Mouse (Mus musculus) intestine, embryonic 14.5 days (tissue): ENCODE data around the gene Rhox11. TPM values are rescaled to one million over a fixed set of nuclear protein-coding genes. Genes with fewer than 3 reads are reported as not detected.

ENCODE experiments used
- ATAC-seq: fragments of 200-750 bp; cut with Nextera tagmentation; replicated peaks from 2 replicates; pipeline ENCODE4 v1.8.0; 2017; ENCODE audit warnings: low read depth, moderate number of reproducible peaks, moderate TSS enrichment, moderate library complexity; ENCODE audit not compliant: low FRiP score, low TSS enrichment
- DNase-seq: peaks from one replicate; pipeline ENCODE4 v3.0.0-alpha.2; 2018; ENCODE audit warnings: low spot score
- H3K27ac ChIP-seq: fragments of 300-500 bp; sonication (generic); 2 replicates; pipeline ENCODE4 v1.5.1; 2014; ENCODE audit warnings: low read depth, mild to moderate bottlenecking, control low read depth
- H3K27me3 ChIP-seq: fragments of 300-500 bp; sonication (generic); replicated peaks from 2 replicates; pipeline ENCODE4 v1.6.1; 2014; ENCODE audit warnings: low read length, control low read depth; ENCODE audit not compliant: control insufficient read depth, insufficient read depth
- H3K36me3 ChIP-seq: fragments of 300-500 bp; sonication (generic); 2 replicates; pipeline ENCODE4 v1.6.1; 2014; ENCODE audit warnings: low read length, control low read depth; ENCODE audit not compliant: control insufficient read depth, insufficient read depth
- H3K4me1 ChIP-seq: fragments of 300-500 bp; sonication (generic); replicated peaks from 2 replicates; pipeline ENCODE4 v1.6.1; 2014; ENCODE audit warnings: low read length, control low read depth, mixed read lengths; ENCODE audit not compliant: control insufficient read depth, insufficient read depth
- H3K4me2 ChIP-seq: fragments of 300-500 bp; sonication (generic); 2 replicates; pipeline ENCODE4 v1.6.1; 2014; ENCODE audit warnings: low read length
- H3K4me3 ChIP-seq: fragments of 300-500 bp; sonication (generic); 2 replicates; pipeline ENCODE4 v1.5.1; 2014; ENCODE audit warnings: low read depth, low read length, control low read depth, mixed read lengths
- H3K9ac ChIP-seq: fragments of 300-500 bp; sonication (generic); 2 replicates; pipeline ENCODE4 v1.6.1; 2014; ENCODE audit warnings: mild to moderate bottlenecking, low read length
- H3K9me3 ChIP-seq: fragments of 300-500 bp; sonication (generic); 2 replicates; pipeline ENCODE4 v1.6.1; 2016; ENCODE audit warnings: low read length, control low read depth; ENCODE audit not compliant: control insufficient read depth
- WGBS: fragments of 180-500 bp; shearing (Covaris S2); extraction: QIAGEN DNeasy Blood & Tissue Kit; methylation state at CpG from one replicate; pipeline ENCODE4 v1.1.7; 2014; 5-methylcytosine and 5-hydroxymethylcytosine counted together
- polyA plus RNA-seq: library from polyadenylated mRNA; unstranded; fragments of >200 nt; fragmentation: Nextera tagmentation; extraction: Ambion mirVana; gene quantifications from 2 replicates; pipeline ENCODE4 v1.2.1, GENCODE M21; 2014

The Rhox11 gene
- polyA plus RNA-seq, 1 experiment from 2014 or later: not detected

GRCm38 (mm10) chrX:38033841-38034240, 51.1 kb downstream of the Rhox11 start:
- 57% methylated on average over 2 of the region's 2 CpGs for WGBS
- H3K9ac ChIP-seq: no peak overlapping the region
- no peaks in the 10 kb centered on the region for H3K36me3 ChIP-seq
- no peaks in the 10 kb centered on the region for H3K9me3 ChIP-seq
- H3K27ac ChIP-seq: no peak overlapping the region
- DNase-seq (no peak), ATAC-seq (no peak)
- H3K27me3 ChIP-seq: no peaks in the 10 kb centered on the region
- H3K4me3 ChIP-seq: no peak overlapping the region
- no peak overlapping the region for H3K4me2 ChIP-seq
- no peaks in the 10 kb centered on the region for H3K4me1 ChIP-seq

Other genes starting within 250 kb of the Rhox11 start
- not detected in 2 replicates for gene Rhox8, start 206.2 kb downstream of the Rhox11 start, polyA plus RNA-seq
- not detected in 2 replicates for gene Rhox7b, start 187.9 kb downstream of the Rhox11 start, polyA plus RNA-seq
- not detected in 2 replicates for gene Rhox9, start 183.4 kb downstream of the Rhox11 start, polyA plus RNA-seq
- not detected in 2 replicates for gene Btg1-ps1, start 66.3 kb downstream of the Rhox11 start, polyA plus RNA-seq
- gene Btg1-ps2, start 42.0 kb downstream of the Rhox11 start, polyA plus RNA-seq: not detected in 2 replicates
- gene Rhox10, start 18.7 kb downstream of the Rhox11 start, polyA plus RNA-seq: not detected in 2 replicates
- gene Rhox12, start 25.8 kb upstream of the Rhox11 start, polyA plus RNA-seq: not detected in 2 replicates
- gene Rhox13, start 36.1 kb upstream of the Rhox11 start, polyA plus RNA-seq: not detected in 2 replicates
- gene Zbtb33, start 104.7 kb upstream of the Rhox11 start, polyA plus RNA-seq: 5.1 and 6.2 TPM in 2 replicates
- 29.7 and 34.2 TPM in 2 replicates for gene Tmem255a, start 167.3 kb upstream of the Rhox11 start, polyA plus RNA-seq
- gene Atp1b4, start 231.0 kb upstream of the Rhox11 start, polyA plus RNA-seq: not detected in 2 replicates